Mouse (Mus musculus) intestine, embryonic 15.5 days (tissue): ENCODE results near the gene Frat1. TPM values are rescaled to one million over a fixed set of nuclear protein-coding genes. Genes with fewer than 3 reads are reported as not detected.

Experiments
- ATAC-seq: fragments of 200-750 bp; cut with Nextera tagmentation; 2 replicates; pipeline ENCODE4 v1.8.0; 2017; ENCODE audit warnings: moderate TSS enrichment, moderate library complexity
- H3K27ac ChIP-seq: fragments of 300-500 bp; sonication (generic); 2 replicates; pipeline ENCODE4 v1.5.1; 2015; ENCODE audit warnings: mild to moderate bottlenecking, inconsistent platforms
- H3K27me3 ChIP-seq: fragments of 300-500 bp; sonication (generic); replicated peaks from 2 replicates; pipeline ENCODE4 v1.6.1; 2015; ENCODE audit warnings: inconsistent platforms
- H3K36me3 ChIP-seq: fragments of 300-500 bp; sonication (generic); 2 replicates; pipeline ENCODE4 v1.6.1; 2015; ENCODE audit warnings: inconsistent platforms
- H3K4me1 ChIP-seq: fragments of 300-500 bp; sonication (generic); replicated peaks from 2 replicates; pipeline ENCODE4 v1.6.1; 2015; ENCODE audit warnings: inconsistent platforms
- H3K4me2 ChIP-seq: fragments of 300-500 bp; sonication (generic); replicated peaks from 2 replicates; pipeline ENCODE4 v1.6.1; 2015; ENCODE audit warnings: mild to moderate bottlenecking, inconsistent platforms
- H3K4me3 ChIP-seq: fragments of 300-500 bp; sonication (generic); replicated peaks from 2 replicates; pipeline ENCODE4 v1.5.1; 2015; ENCODE audit warnings: inconsistent platforms
- H3K9ac ChIP-seq: fragments of 300-500 bp; sonication (generic); 2 replicates; pipeline ENCODE4 v1.6.1; 2015; ENCODE audit warnings: inconsistent platforms
- H3K9me3 ChIP-seq: fragments of 300-500 bp; sonication (generic); 2 replicates; pipeline ENCODE4 v1.6.1; 2016; ENCODE audit warnings: inconsistent platforms
- WGBS: fragments of 180-500 bp; shearing (Covaris S2); methylation state at CpG from one replicate; pipeline ENCODE4 v1.1.7; 2015; 5-methylcytosine and 5-hydroxymethylcytosine counted together
- polyA plus RNA-seq: library from polyadenylated mRNA; unstranded; fragments of >200 nt; fragmentation: Nextera tagmentation; extraction: Ambion mirVana; gene quantifications from 2 replicates; pipeline ENCODE4 v1.2.1, GENCODE M21; 2015

The Frat1 gene
- polyA plus RNA-seq, 1 experiment from 2014 or later, result 13.5 TPM

- no peak for ATAC-seq
- H3K4me1 ChIP-seq, result peaks cover 8% of the 10 kb centered on the region
- H3K4me3 ChIP-seq, result peak overlapping the region; percentile 84
- no peak overlapping the region for H3K27ac ChIP-seq
- no peaks in the 10 kb centered on the region; the same call in 1 of the 2 replicates for H3K9me3 ChIP-seq
- 3% methylated on average over 26 of the region's 26 CpGs for WGBS
- no peaks in the 10 kb centered on the region for H3K36me3 ChIP-seq
- peak overlapping the region; percentile 66 for H3K4me2 ChIP-seq
- peak overlapping the region; percentile 84 for H3K9ac ChIP-seq
- no peaks in the 10 kb centered on the region for H3K27me3 ChIP-seq
Observed at GRCm38 (mm10) chr19:41800986-41801741, 28.6 kb upstream of the Frat1 start.

- H3K27ac ChIP-seq, result no peak within 1 kb of the TSS
- H3K4me2 ChIP-seq, result peak within 1 kb of the TSS; percentile 66
- H3K4me1 ChIP-seq, result peaks cover 8% of the 10 kb centered on the region
- peak; percentile 100 for ATAC-seq
- under 1% methylated on average over 48 of the region's 48 CpGs for WGBS
- H3K9me3 ChIP-seq, result no peaks in the 10 kb centered on the region; the same call in 1 of the 2 replicates
- no peaks in the 10 kb centered on the region for H3K36me3 ChIP-seq
- no peaks in the 10 kb centered on the region for H3K27me3 ChIP-seq
- peak within 1 kb of the TSS; percentile 84 for H3K4me3 ChIP-seq
- H3K9ac ChIP-seq, result peak within 1 kb of the TSS; percentile 84
Observed at GRCm38 (mm10) chr19:41801742-41802369, 27.9 kb upstream of the Frat1 start, which contains the start of gene Arhgap19. Arhgap19 (minus strand) TSS chr19:41802047.

- no peak for ATAC-seq
- peaks cover 8% of the 10 kb centered on the region for H3K4me1 ChIP-seq
- no peak overlapping the region for H3K4me2 ChIP-seq
- H3K36me3 ChIP-seq, result no peaks in the 10 kb centered on the region
- no peaks in the 10 kb centered on the region; the same call in 1 of the 2 replicates for H3K9me3 ChIP-seq
- H3K9ac ChIP-seq, result no peak overlapping the region
- no peak overlapping the region for H3K4me3 ChIP-seq
- H3K27ac ChIP-seq, result no peak overlapping the region
- H3K27me3 ChIP-seq, result no peaks in the 10 kb centered on the region
- WGBS, result 42% methylated on average over 7 of the region's 7 CpGs
Observed at GRCm38 (mm10) chr19:41803322-41803721, 26.4 kb upstream of the Frat1 start.

- no peak for ATAC-seq
- no peak overlapping the region for H3K27ac ChIP-seq
- 92% methylated on average over 4 of the region's 4 CpGs for WGBS
- no peak overlapping the region for H3K4me2 ChIP-seq
- H3K4me1 ChIP-seq, result no peaks in the 10 kb centered on the region
- no peak overlapping the region for H3K4me3 ChIP-seq
- H3K9me3 ChIP-seq, result no peaks in the 10 kb centered on the region; the same call in 1 of the 2 replicates
- no peaks in the 10 kb centered on the region for H3K27me3 ChIP-seq
- no peak overlapping the region for H3K9ac ChIP-seq
- no peaks in the 10 kb centered on the region for H3K36me3 ChIP-seq
Observed at GRCm38 (mm10) chr19:41805831-41806230, 23.9 kb upstream of the Frat1 start.

- Histone ChIP-seq H3K9ac (no peak overlapping the region), H3K27me3 (no peaks in the 10 kb centered on the region), H3K27ac (no peak overlapping the region), H3K4me3 (no peak overlapping the region), H3K4me1 (no peaks in the 10 kb centered on the region), H3K4me2 (no peak overlapping the region), H3K36me3 (no peaks in the 10 kb centered on the region), H3K9me3 (no peaks in the 10 kb centered on the region; the same call in 1 of the 2 replicates)
- 79% methylated on average over 9 of the region's 9 CpGs for WGBS
- ATAC-seq, result no peak
Observed at GRCm38 (mm10) chr19:41807497-41807896, 22.3 kb upstream of the Frat1 start.

- no peaks in the 10 kb centered on the region for H3K36me3 ChIP-seq
- H3K9me3 ChIP-seq, result no peaks in the 10 kb centered on the region; the same call in 1 of the 2 replicates
- no peaks in the 10 kb centered on the region for H3K4me1 ChIP-seq
- H3K4me2 ChIP-seq, result no peak overlapping the region
- no peak for ATAC-seq
- no peak overlapping the region for H3K4me3 ChIP-seq
- H3K27ac ChIP-seq, result no peak overlapping the region
- H3K9ac ChIP-seq, result no peak overlapping the region
- H3K27me3 ChIP-seq, result no peaks in the 10 kb centered on the region
- WGBS, result 83% methylated on average over 8 of the region's 8 CpGs
Observed at GRCm38 (mm10) chr19:41808104-41808634, 21.6 kb upstream of the Frat1 start.

- Histone ChIP-seq H3K4me3 (no peak overlapping the region), H3K4me2 (no peak overlapping the region), H3K27me3 (no peaks in the 10 kb centered on the region), H3K27ac (no peak overlapping the region), H3K36me3 (no peaks in the 10 kb centered on the region), H3K9ac (no peak overlapping the region), H3K4me1 (no peaks in the 10 kb centered on the region), H3K9me3 (no peaks in the 10 kb centered on the region; the same call in 1 of the 2 replicates)
- no peak for ATAC-seq
- 89% methylated on average over 5 of the region's 5 CpGs for WGBS
Observed at GRCm38 (mm10) chr19:41810074-41810473, 19.7 kb upstream of the Frat1 start.

- 89% methylated on average over 10 of the region's 10 CpGs for WGBS
Observed at GRCm38 (mm10) chr19:41812525-41812924, 17.2 kb upstream of the Frat1 start.

GRCm38 (mm10) chr19:41813374-41813773, 16.4 kb upstream of the Frat1 start:
- no peaks in the 10 kb centered on the region for H3K27me3 ChIP-seq
- H3K4me1 ChIP-seq, result 0 out of 2 replicates have a peak, but pooled peaks cover 5% of the 10 kb centered on the region
- H3K4me2 ChIP-seq, result no peak overlapping the region
- H3K36me3 ChIP-seq, result no peaks in the 10 kb centered on the region
- H3K9me3 ChIP-seq, result no peaks in the 10 kb centered on the region
- ATAC-seq, result no peak
- no peak overlapping the region for H3K4me3 ChIP-seq
- H3K27ac ChIP-seq, result no peak overlapping the region
- WGBS, result 95% methylated on average over 4 of the region's 4 CpGs
- no peak overlapping the region for H3K9ac ChIP-seq

More at GRCm38 (mm10) chr19:41812525-41812924, 17.2 kb upstream of the Frat1 start:
- H3K4me3 ChIP-seq, result no peak overlapping the region
- H3K4me2 ChIP-seq, result no peak overlapping the region
- H3K27me3 ChIP-seq, result no peaks in the 10 kb centered on the region
- no peak overlapping the region for H3K27ac ChIP-seq
- 0 out of 2 replicates have a peak, but pooled peaks cover 5% of the 10 kb centered on the region for H3K4me1 ChIP-seq
- H3K36me3 ChIP-seq, result no peaks in the 10 kb centered on the region
- no peaks in the 10 kb centered on the region for H3K9me3 ChIP-seq
- H3K9ac ChIP-seq, result no peak overlapping the region
- no peak for ATAC-seq

- Histone ChIP-seq H3K9ac (no peak overlapping the region), H3K4me3 (no peak overlapping the region), H3K4me2 (no peak overlapping the region), H3K4me1 (0 out of 2 replicates have a peak, but pooled peaks cover 5% of the 10 kb centered on the region), H3K27ac (no peak overlapping the region), H3K27me3 (no peaks in the 10 kb centered on the region), H3K36me3 (no peaks in the 10 kb centered on the region), H3K9me3 (no peaks in the 10 kb centered on the region)
- no peak for ATAC-seq
- 46% methylated on average over 5 of the region's 5 CpGs for WGBS
Observed at GRCm38 (mm10) chr19:41816410-41816809, 13.4 kb upstream of the Frat1 start.

GRCm38 (mm10) chr19:41816915-41817314, 12.9 kb upstream of the Frat1 start:
- H3K27me3 ChIP-seq, result no peaks in the 10 kb centered on the region
- no peak for ATAC-seq
- no peaks in the 10 kb centered on the region for H3K9me3 ChIP-seq
- H3K4me3 ChIP-seq, result no peak overlapping the region
- 0 out of 2 replicates have a peak, but pooled peaks cover 5% of the 10 kb centered on the region for H3K4me1 ChIP-seq
- no peak overlapping the region for H3K27ac ChIP-seq
- WGBS, result 54% methylated on average over 5 of the region's 5 CpGs
- H3K9ac ChIP-seq, result no peak overlapping the region
- no peaks in the 10 kb centered on the region for H3K36me3 ChIP-seq
- H3K4me2 ChIP-seq, result no peak overlapping the region

GRCm38 (mm10) chr19:41817325-41817724, 12.4 kb upstream of the Frat1 start:
- H3K4me1 ChIP-seq, result 0 out of 2 replicates have a peak, but pooled peaks cover 5% of the 10 kb centered on the region
- H3K4me2 ChIP-seq, result no peak overlapping the region
- no peak overlapping the region for H3K4me3 ChIP-seq
- H3K27me3 ChIP-seq, result no peaks in the 10 kb centered on the region
- no peaks in the 10 kb centered on the region for H3K9me3 ChIP-seq
- no peak for ATAC-seq
- H3K27ac ChIP-seq, result no peak overlapping the region
- 61% methylated on average over 10 of the region's 10 CpGs for WGBS
- no peak overlapping the region for H3K9ac ChIP-seq
- H3K36me3 ChIP-seq, result no peaks in the 10 kb centered on the region
